Mouse (Mus musculus) bone marrow, adult 2 months (tissue): ENCODE data around the gene Tenm3. TPM values are rescaled to one million over a fixed set of nuclear protein-coding genes. Genes with fewer than 3 reads are reported as not detected.

Experiments used
- H3K27ac ChIP-seq: fragments of 200-500 bp; 2 replicates; pipeline ENCODE4 v1.5.1; 2012; ENCODE audit warnings: low read depth, mild to moderate bottlenecking, control low read depth, inconsistent platforms, low read length; ENCODE audit not compliant: control insufficient read depth, poor library complexity, insufficient read depth
- H3K4me1 ChIP-seq: fragments of 200-500 bp; 2 replicates; pipeline ENCODE4 v1.6.1; 2011; ENCODE audit warnings: low read length; ENCODE audit not compliant: control insufficient read depth, insufficient read depth
- H3K4me3 ChIP-seq: fragments of 200-500 bp; replicated peaks from 2 replicates; pipeline ENCODE3; 2011; ENCODE audit warnings: mild to moderate bottlenecking, low read depth, low read length, control low read depth; ENCODE audit not compliant: control insufficient read depth
- CTCF ChIP-seq: fragments of 200-500 bp; IDR thresholded peaks from 2 replicates; pipeline ENCODE4 v1.5.1; 2011; ENCODE audit warnings: low read length, control low read depth; ENCODE audit not compliant: control insufficient read depth, insufficient read depth
- POLR2A ChIP-seq: fragments of 200-500 bp; IDR thresholded peaks from 2 replicates; pipeline ENCODE4 v1.6.1; 2011; ENCODE audit warnings: low read depth, mild to moderate bottlenecking, control low read depth, low read length, borderline replicate concordance; ENCODE audit not compliant: control insufficient read depth
- WGBS: fragments of 180-500 bp; shearing (Covaris S2); methylation state at CpG from one replicate; pipeline ENCODE4 v1.1.7; 2018; 5-methylcytosine and 5-hydroxymethylcytosine counted together
- polyA plus RNA-seq: library from polyadenylated mRNA; stranded (reverse); fragments of >200 nt; gene quantifications from 2 replicates; pipeline ENCODE4 v1.2.4, GENCODE M21; 2011; ENCODE audit warnings: low replicate concordance; ENCODE audit not compliant: missing spikeins, insufficient read depth, insufficient read length

Gene Tenm3
- polyA plus RNA-seq, 1 experiment, result 0.45 TPM

DNA sequence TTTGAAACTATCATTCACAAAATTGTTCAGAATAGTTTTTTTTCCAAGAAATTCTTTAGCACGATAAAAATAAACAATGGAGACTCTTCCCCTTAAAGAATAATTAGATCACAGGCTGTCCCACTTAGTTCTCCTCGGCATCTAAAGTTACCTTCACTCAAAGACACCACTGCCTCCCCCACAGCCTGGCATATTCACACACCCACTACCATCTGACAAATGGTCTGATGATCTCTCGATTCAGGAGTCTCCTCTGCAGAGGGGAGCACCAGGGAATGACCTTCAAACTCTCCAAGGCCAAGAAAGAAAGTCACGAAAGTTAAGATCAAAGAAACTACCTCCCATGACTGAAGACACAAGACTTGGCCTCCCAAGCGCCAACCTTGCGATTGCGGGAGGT is 329.9 kb downstream of the Tenm3 start:
- TF ChIP-seq CTCF (no peak), POLR2A (no peak)
- Histone ChIP-seq H3K4me3 (no peak overlapping the region), H3K4me1 (no peaks in the 10 kb centered on the region), H3K27ac (no peak overlapping the region)
- whole genome bisulfite sequencing, result 82% methylated on average over 7 of the region's 7 CpGs

DNA sequence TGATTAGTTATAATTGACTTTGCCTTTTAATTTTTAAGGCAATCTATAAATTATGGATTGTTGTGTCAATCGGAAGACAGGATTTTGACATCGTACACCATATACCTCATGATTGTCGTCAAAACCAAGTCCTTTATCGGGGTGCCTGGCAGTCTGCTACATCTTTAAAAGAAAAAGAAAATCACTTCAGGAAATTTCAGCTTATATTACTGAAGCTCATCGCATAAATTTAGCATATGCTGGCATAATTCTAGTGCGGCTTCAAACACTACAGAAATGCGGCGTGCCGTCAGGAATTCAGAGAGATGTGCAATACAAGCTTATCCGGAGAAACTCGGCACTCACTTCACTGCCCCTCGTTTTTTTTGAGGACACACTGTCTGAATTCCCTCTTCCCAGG is 332.2 kb downstream of the Tenm3 start:
- Histone ChIP-seq H3K4me3 (no peak overlapping the region), H3K27ac (no peak overlapping the region), H3K4me1 (no peaks in the 10 kb centered on the region; the same call in 1 of the 2 replicates)
- WGBS, result 87% methylated on average over 12 of the region's 12 CpGs
- TF ChIP-seq CTCF (no peak), POLR2A (no peak)

GRCm38 (mm10) chr8:48511137-48511536 is 332.6 kb downstream of the Tenm3 start:
- TF ChIP-seq POLR2A (no peak), CTCF (no peak)
- Histone ChIP-seq H3K27ac (no peak overlapping the region), H3K4me3 (no peak overlapping the region), H3K4me1 (no peaks in the 10 kb centered on the region; the same call in 1 of the 2 replicates)
- WGBS, result 87% methylated on average over 14 of the region's 14 CpGs

DNA sequence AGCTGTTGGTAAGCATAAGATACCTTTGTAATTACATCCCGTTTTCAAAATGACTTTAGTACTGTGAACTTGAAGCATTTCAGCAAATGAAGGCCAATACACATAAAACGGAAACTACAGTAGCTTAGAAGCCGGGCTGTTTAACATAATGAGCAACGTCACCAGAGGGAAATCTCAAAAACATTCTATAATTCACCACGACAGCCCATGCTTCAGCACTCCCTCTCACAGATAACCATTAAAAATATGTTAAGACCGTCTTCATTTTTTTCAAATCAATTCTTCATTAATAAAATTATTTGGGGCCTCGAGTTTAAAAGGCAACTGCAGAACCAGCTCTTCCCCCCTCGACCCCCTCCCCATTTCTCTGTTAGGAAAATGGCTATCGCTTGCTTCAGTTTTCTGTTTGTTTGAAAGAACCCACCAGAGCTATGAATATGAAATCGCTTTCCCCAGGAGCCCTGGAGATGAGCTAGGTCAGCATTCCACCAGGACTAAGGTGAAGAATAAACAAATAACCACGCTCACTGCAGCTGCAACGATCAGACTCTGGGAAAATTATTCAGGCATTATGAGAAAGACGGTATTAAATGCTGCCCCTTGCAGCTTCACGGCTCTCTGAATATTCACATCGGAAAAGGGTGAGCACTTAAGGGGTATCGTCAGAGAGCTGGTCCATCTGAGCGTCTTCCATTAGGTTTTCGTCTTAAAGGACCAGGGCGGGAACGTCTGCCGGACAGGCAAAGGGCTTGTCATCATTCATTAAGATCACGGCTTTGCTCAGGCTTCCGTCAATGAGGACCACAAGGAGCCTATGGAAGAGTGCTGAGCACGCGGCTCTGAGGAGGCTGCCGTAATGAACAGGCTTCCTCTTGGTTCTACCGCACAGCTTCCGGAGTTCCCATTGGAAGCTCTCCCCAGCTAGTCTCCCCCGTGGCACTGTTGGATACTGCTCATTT is 334.8 kb downstream of the Tenm3 start:
- WGBS, result 83% methylated on average over 29 of the region's 29 CpGs
- no peak for TF ChIP-seq POLR2A
- TF ChIP-seq CTCF, result no peak

DNA sequence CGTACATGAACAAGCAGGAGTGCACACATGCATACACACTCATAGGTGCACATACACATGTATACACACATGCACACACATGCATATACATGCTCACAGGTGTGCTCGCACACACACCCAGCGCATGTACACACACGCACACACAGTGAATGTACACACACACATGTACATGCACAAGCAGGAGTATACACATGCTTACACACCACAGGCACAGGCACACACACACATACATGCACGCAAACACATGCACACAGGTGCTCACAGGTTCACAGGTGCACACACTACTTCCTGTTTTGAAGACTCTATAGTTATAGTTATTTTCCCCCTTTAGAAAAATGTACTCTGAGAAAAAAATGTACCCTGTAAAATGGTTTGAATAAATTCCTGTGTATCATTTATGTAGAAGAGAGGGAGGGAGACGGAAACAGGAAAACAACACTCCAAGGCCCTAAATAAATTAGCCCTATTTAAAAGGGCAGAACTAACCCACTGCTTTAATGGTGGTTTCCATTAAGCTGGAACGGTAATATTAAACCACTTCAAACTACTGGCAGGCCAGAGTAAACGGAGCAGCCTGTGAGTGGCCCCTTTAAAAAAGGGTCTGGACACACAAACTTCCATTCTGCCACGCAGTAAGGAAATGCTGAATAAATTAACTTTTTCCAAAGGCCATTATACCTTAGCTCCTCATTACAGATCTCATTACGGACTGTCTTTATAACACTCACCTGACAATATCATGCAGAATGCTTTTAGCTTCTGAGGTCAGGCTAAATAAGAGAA is 335.8 kb downstream of the Tenm3 start:
- 80% methylated on average over 10 of the region's 10 CpGs for WGBS
- no peak overlapping the region for H3K27ac ChIP-seq
- TF ChIP-seq POLR2A (no peak), CTCF (no peak)
- H3K4me1 ChIP-seq, result no peaks in the 10 kb centered on the region; the same call in 1 of the 2 replicates
- H3K4me3 ChIP-seq, result no peak overlapping the region

More for the DNA sequence above, 334.8 kb downstream of the Tenm3 start:
- Histone ChIP-seq H3K4me3 (no peak overlapping the region), H3K27ac (no peak overlapping the region), H3K4me1 (no peaks in the 10 kb centered on the region; the same call in 1 of the 2 replicates)

DNA sequence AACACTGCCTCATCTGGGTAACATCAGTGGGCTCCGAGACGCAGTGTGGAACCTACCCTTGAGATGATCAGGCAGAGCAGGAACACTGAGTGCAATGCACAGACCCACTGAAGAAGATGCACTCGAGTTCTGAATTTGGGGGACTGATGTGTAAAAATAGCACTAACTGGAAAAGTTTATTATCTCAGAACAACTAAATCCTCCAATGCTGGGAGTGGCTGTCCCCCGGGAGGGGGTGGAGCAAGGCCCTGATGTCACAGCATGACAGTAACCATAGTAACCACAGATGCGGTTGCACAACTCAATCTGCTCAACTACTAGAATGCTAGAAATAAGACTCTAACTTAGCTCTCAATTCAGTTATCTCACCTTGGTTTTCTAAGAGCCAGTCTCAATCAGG is 351.3 kb downstream of the Tenm3 start:
- H3K27ac ChIP-seq, result no peak overlapping the region

DNA sequence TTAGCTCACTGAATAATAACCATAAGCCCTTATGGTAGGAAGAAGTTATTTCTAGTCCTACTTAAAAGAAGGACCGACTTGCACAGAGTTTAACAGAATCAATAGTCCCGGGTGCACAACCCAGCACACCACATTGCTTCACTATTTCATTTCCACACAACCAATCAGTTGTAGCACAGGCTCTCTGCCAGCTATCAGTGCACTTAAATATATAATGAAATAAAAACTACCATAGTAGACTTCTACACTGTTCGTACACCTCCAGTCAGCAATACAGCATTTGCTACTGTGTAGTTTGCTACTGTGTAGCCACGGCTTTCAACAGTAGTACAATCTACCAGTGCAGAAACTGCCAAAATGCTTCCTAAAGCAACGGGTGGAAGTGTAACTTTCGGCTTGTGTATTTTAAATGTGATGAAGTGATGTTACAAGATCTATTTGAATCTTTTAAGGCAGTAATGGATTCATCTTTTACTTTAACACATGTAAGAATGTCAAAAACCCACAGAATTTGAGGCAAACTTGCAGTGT is 353.1 kb downstream of the Tenm3 start:
- TF ChIP-seq CTCF (no peak), POLR2A (no peak)
- Histone ChIP-seq H3K4me1 (no peaks in the 10 kb centered on the region; the same call in 1 of the 2 replicates), H3K4me3 (no peak overlapping the region), H3K27ac (no peak overlapping the region)
- WGBS, result 75% methylated on average over 6 of the region's 6 CpGs

More for the DNA sequence above, 351.3 kb downstream of the Tenm3 start:
- TF ChIP-seq POLR2A (no peak), CTCF (no peak)
- Histone ChIP-seq H3K4me1 (no peaks in the 10 kb centered on the region; the same call in 1 of the 2 replicates), H3K4me3 (no peak overlapping the region)
- WGBS, result 71% methylated on average over 5 of the region's 5 CpGs
